Mouse (Mus musculus) kidney, adult 10 weeks (tissue): ENCODE measurements around the gene Nubpl. TPM values are rescaled to one million over a fixed set of nuclear protein-coding genes. Genes with fewer than 3 reads are reported as not detected.

Experiments used
- polyA plus RNA-seq: library from polyadenylated mRNA; stranded (reverse); fragments of 350-450 nt; fragmentation: Illumina TruSeq; extraction: RNeasy Lipid Tissue Mini Kit (QIAGEN cat#74804); gene quantifications from one replicate; pipeline ENCODE4 v1.2.3, GENCODE M21; 2014; ENCODE audit warnings: low read depth, low replicate concordance

Gene Nubpl
- 22.9 TPM for polyA plus RNA-seq

DNA sequence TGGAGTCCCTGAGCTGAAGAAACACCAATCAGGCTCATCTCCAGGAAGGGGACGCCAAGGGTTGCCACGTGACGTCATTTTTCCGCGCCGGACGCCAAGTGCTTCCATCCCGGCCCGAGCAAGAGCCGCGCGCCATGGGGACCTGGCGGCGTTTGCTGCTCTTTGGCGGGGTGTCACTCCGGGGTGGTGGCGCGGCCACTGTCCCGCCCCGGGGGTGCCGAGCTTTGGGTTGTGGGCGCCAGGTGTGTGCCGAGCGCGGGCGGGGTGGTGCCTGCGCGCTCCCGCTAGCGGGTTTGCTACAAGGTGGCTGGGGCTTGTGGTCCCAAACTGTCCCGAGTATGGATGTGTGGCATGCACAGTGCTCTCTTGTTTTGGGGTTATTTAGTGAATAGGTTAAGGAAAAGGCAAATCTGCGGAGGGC lies at the start of gene Nubpl:
Gene Nubpl (plus strand): TSS at position 88 of the 421 bp plus-strand sequence.

Other genes with a start within 250 kb of the Nubpl start
- gene Heatr5a, start 126.4 kb upstream of the Nubpl start, polyA plus RNA-seq = 7.6 TPM
- 10.6 TPM for gene Dtd2, start 91.2 kb upstream of the Nubpl start, polyA plus RNA-seq
- not detected for gene Gpr33, start 69.7 kb upstream of the Nubpl start, polyA plus RNA-seq